Mouse (Mus musculus): ENCODE results near the gene Mamstr. TPM values are rescaled to one million over a fixed set of nuclear protein-coding genes. Genes with fewer than 3 reads are reported as not detected.

Gene Mamstr
- polyA plus RNA-seq, 1 experiment from 2014 or later: 5.4 TPM

GRCm38 (mm10) chr7:45616277-45616676 lies 23.5 kb upstream of the Mamstr start:
- Histone ChIP-seq H3K4me3 (no peak overlapping the region), H3K4me2 (no peak overlapping the region), H3K9me3 (replicated peaks) (no peaks in the 10 kb centered on the region), H3K27ac (ENCODE audit: poor library complexity, severe bottlenecking) (no peak overlapping the region), H3K9ac (no peak overlapping the region; the same call in 1 of the 2 replicates), H3K36me3 (no peaks in the 10 kb centered on the region), H3K4me1 (replicated peaks) (peaks cover 7% of the 10 kb centered on the region), H3K27me3 (replicated peaks) (peaks cover 62% of the 10 kb centered on the region)
- ATAC-seq (ENCODE audit: insufficient number of reproducible peaks, low FRiP score): no peak
- WGBS: 25% methylated on average over 6 of the region's 6 CpGs

- H3K27ac ChIP-seq (ENCODE audit: poor library complexity, severe bottlenecking): no peak within 1 kb of the TSS
- no peaks in the 10 kb centered on the region for H3K36me3 ChIP-seq
- no peak within 1 kb of the TSS; the same call in 1 of the 2 replicates for H3K4me3 ChIP-seq
- no peaks in the 10 kb centered on the region for H3K9me3 ChIP-seq (replicated peaks)
- ATAC-seq (ENCODE audit: insufficient number of reproducible peaks, low FRiP score): no peak
- WGBS: 11% methylated on average over 31 of the region's 31 CpGs
- peak within 1 kb of the TSS; percentile 6; the same call in 1 of the 2 replicates for H3K4me2 ChIP-seq
- H3K4me1 ChIP-seq (replicated peaks): peaks cover 7% of the 10 kb centered on the region
- peaks cover 62% of the 10 kb centered on the region for H3K27me3 ChIP-seq (replicated peaks)
- H3K9ac ChIP-seq: no peak within 1 kb of the TSS
Measured at GRCm38 (mm10) chr7:45617042-45617695, 22.6 kb upstream of the Mamstr start, which contains the start of gene Fut1. Gene Fut1 (plus strand): TSS chr7:45617289.

- H3K4me2 ChIP-seq: no peak overlapping the region
- H3K4me1 ChIP-seq (replicated peaks): peaks cover 7% of the 10 kb centered on the region
- ATAC-seq (ENCODE audit: insufficient number of reproducible peaks, low FRiP score): no peak
- no peak overlapping the region for H3K27ac ChIP-seq (ENCODE audit: poor library complexity, severe bottlenecking)
- H3K9ac ChIP-seq: no peak overlapping the region
- no peaks in the 10 kb centered on the region for H3K9me3 ChIP-seq (replicated peaks)
- H3K27me3 ChIP-seq (replicated peaks): peaks cover 62% of the 10 kb centered on the region
- WGBS: 73% methylated on average over 5 of the region's 5 CpGs
- H3K36me3 ChIP-seq: no peaks in the 10 kb centered on the region
- no peak overlapping the region for H3K4me3 ChIP-seq
Measured at GRCm38 (mm10) chr7:45618316-45618715, 21.5 kb upstream of the Mamstr start.

- H3K4me3 ChIP-seq: no peak overlapping the region
- ATAC-seq (ENCODE audit: insufficient number of reproducible peaks, low FRiP score): no peak
Measured at GRCm38 (mm10) chr7:45619592-45619991, 20.2 kb upstream of the Mamstr start.

GRCm38 (mm10) chr7:45621443-45621842 lies 18.3 kb upstream of the Mamstr start, which contains the start of gene Izumo1:
Gene Izumo1 (plus strand): TSS chr7:45621811.
- H3K27ac ChIP-seq (ENCODE audit: poor library complexity, severe bottlenecking): no peak within 1 kb of the TSS
- peak within 1 kb of the TSS; percentile 13; the same call in 1 of the 2 replicates for H3K4me2 ChIP-seq
- peak; percentile 28; the same call in 1 of the 2 replicates for ATAC-seq (ENCODE audit: insufficient number of reproducible peaks, low FRiP score)
- H3K4me1 ChIP-seq (replicated peaks): peaks cover 7% of the 10 kb centered on the region
- H3K4me3 ChIP-seq: no peak within 1 kb of the TSS
- WGBS: 19% methylated on average over 9 of the region's 9 CpGs
- no peaks in the 10 kb centered on the region for H3K9me3 ChIP-seq (replicated peaks)
- no peaks in the 10 kb centered on the region for H3K36me3 ChIP-seq
- H3K9ac ChIP-seq: no peak within 1 kb of the TSS
- H3K27me3 ChIP-seq (replicated peaks): peaks cover 41% of the 10 kb centered on the region

More at GRCm38 (mm10) chr7:45619592-45619991, 20.2 kb upstream of the Mamstr start:
- Histone ChIP-seq H3K27me3 (replicated peaks) (peaks cover 58% of the 10 kb centered on the region), H3K4me1 (replicated peaks) (peaks cover 7% of the 10 kb centered on the region), H3K27ac (ENCODE audit: poor library complexity, severe bottlenecking) (no peak overlapping the region), H3K9me3 (replicated peaks) (no peaks in the 10 kb centered on the region), H3K4me2 (no peak overlapping the region), H3K36me3 (no peaks in the 10 kb centered on the region), H3K9ac (no peak overlapping the region)
- WGBS: 70% methylated on average over 5 of the region's 5 CpGs

- WGBS: 86% methylated on average over 11 of the region's 11 CpGs
- no peak for ATAC-seq (ENCODE audit: insufficient number of reproducible peaks, low FRiP score)
Measured at GRCm38 (mm10) chr7:45623507-45623906, 16.3 kb upstream of the Mamstr start.

GRCm38 (mm10) chr7:45624718-45625117 lies 15.1 kb upstream of the Mamstr start:
- Histone ChIP-seq H3K27ac (ENCODE audit: poor library complexity, severe bottlenecking) (no peak overlapping the region), H3K4me3 (no peak overlapping the region), H3K9ac (no peak overlapping the region), H3K9me3 (replicated peaks) (no peaks in the 10 kb centered on the region), H3K36me3 (no peaks in the 10 kb centered on the region), H3K27me3 (replicated peaks) (peaks cover 21% of the 10 kb centered on the region), H3K4me1 (replicated peaks) (peaks cover 7% of the 10 kb centered on the region), H3K4me2 (no peak overlapping the region)
- 68% methylated on average over 3 of the region's 3 CpGs for WGBS
- no peak for ATAC-seq (ENCODE audit: insufficient number of reproducible peaks, low FRiP score)

More at GRCm38 (mm10) chr7:45623507-45623906, 16.3 kb upstream of the Mamstr start:
- Histone ChIP-seq H3K36me3 (no peaks in the 10 kb centered on the region), H3K27ac (ENCODE audit: poor library complexity, severe bottlenecking) (no peak overlapping the region), H3K9me3 (replicated peaks) (no peaks in the 10 kb centered on the region), H3K4me2 (no peak overlapping the region), H3K27me3 (replicated peaks) (peaks cover 33% of the 10 kb centered on the region), H3K9ac (no peak overlapping the region), H3K4me3 (no peak overlapping the region), H3K4me1 (replicated peaks) (peaks cover 5% of the 10 kb centered on the region)

- peaks cover 16% of the 10 kb centered on the region for H3K27me3 ChIP-seq (replicated peaks)
- no peak overlapping the region for H3K27ac ChIP-seq (ENCODE audit: poor library complexity, severe bottlenecking)
- no peak overlapping the region for H3K9ac ChIP-seq
- peaks cover 13% of the 10 kb centered on the region for H3K4me1 ChIP-seq (replicated peaks)
- no peak overlapping the region for H3K4me2 ChIP-seq
- 85% methylated on average over 8 of the region's 8 CpGs for WGBS
- no peak overlapping the region for H3K4me3 ChIP-seq
- peaks cover 6% of the 10 kb centered on the region; the same call in 1 of the 2 replicates for H3K36me3 ChIP-seq
- no peak for ATAC-seq (ENCODE audit: insufficient number of reproducible peaks, low FRiP score)
- no peaks in the 10 kb centered on the region for H3K9me3 ChIP-seq (replicated peaks)
Measured at GRCm38 (mm10) chr7:45625481-45625880, 14.3 kb upstream of the Mamstr start.

- 72% methylated on average over 7 of the region's 7 CpGs for WGBS
- H3K4me3 ChIP-seq: 0 out of 2 replicates have a peak overlapping the region, but pooled peaks have one; percentile 68
Measured at GRCm38 (mm10) chr7:45626571-45627076, 13.2 kb upstream of the Mamstr start.

GRCm38 (mm10) chr7:45627261-45627660 lies 12.5 kb upstream of the Mamstr start, which contains the start of gene Rasip1:
Gene Rasip1 (plus strand): TSS chr7:45627488.
- Histone ChIP-seq H3K4me1 (replicated peaks) (peaks cover 16% of the 10 kb centered on the region), H3K9ac (peak within 1 kb of the TSS; percentile 84), H3K27me3 (replicated peaks) (peaks cover 16% of the 10 kb centered on the region), H3K9me3 (replicated peaks) (no peaks in the 10 kb centered on the region), H3K4me2 (peak within 1 kb of the TSS; percentile 98), H3K4me3 (peak within 1 kb of the TSS; percentile 68), H3K27ac (ENCODE audit: poor library complexity, severe bottlenecking) (peak within 1 kb of the TSS; percentile 69), H3K36me3 (peaks cover 6% of the 10 kb centered on the region)
- WGBS: 58% methylated on average over 9 of the region's 9 CpGs
- peak; percentile 74 for ATAC-seq (ENCODE audit: insufficient number of reproducible peaks, low FRiP score)

More at GRCm38 (mm10) chr7:45626571-45627076, 13.2 kb upstream of the Mamstr start:
- Histone ChIP-seq H3K4me1 (replicated peaks) (peaks cover 13% of the 10 kb centered on the region), H3K27me3 (replicated peaks) (peaks cover 16% of the 10 kb centered on the region), H3K36me3 (peaks cover 6% of the 10 kb centered on the region; the same call in 1 of the 2 replicates), H3K9me3 (replicated peaks) (no peaks in the 10 kb centered on the region), H3K9ac (no peak overlapping the region), H3K27ac (ENCODE audit: poor library complexity, severe bottlenecking) (peak overlapping the region; percentile 69; the same call in 1 of the 2 replicates), H3K4me2 (peak overlapping the region; percentile 98; the same call in 1 of the 2 replicates)
- ATAC-seq (ENCODE audit: insufficient number of reproducible peaks, low FRiP score): 0 out of 2 replicates have a peak, but pooled peaks have one; percentile 1

Data from heart, embryonic 12.5 days (tissue).